Mouse (Mus musculus): Measurements from ENCODE around the gene Sppl2b.

DNA sequence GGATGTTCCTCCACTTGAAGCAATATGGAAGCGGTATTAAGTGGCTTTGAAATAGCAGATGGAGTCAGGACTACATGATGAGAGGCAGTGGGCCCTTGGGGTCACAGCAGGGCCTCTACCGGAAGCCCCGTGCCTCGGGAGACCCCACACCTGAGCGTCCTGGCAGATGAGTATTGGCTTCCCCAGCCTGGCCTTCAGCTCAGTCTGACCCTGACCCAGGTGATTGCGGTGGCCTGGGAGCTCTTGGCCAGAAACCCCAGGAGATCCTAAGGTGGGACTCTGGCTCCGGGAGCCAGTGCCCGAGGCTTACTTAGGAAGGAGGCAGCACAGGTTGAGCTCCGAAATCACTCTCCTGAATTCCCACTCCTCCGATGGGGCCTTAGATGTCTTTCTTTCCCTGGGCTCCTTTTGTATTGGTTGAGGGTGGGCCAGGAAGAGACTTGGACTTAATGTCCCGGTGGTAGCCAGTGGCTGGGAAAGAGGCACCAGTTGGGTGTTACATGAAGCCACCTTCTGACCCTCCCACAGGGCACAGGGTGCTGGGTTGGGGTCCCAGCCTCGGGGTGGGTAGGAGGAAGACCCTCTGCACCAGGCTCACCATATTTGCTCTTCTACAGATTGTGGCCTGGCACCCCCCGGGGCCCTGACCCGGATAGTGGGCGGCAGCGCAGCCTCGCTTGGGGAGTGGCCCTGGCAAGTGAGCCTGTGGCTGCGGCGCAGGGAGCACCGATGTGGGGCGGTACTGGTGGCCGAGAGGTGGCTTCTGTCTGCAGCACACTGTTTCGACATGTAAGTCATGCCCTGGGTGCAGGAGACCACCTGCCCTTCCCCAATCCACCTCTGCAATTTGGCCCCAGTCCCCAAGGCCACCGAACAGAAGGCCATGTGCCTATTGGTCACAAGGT lies 41.8 kb downstream of the Sppl2b start:
- TF ChIP-seq CTCF (IDR thresholded peaks at IDR 0.05; ENCODE audit: extremely low read depth, insufficient read depth, low read length) (no peak), POLR2A (IDR thresholded peaks at IDR 0.05; ENCODE audit: extremely low read depth, insufficient read depth, low read length) (no peak)
